Mouse (Mus musculus) neural tube, embryonic 15.5 days (tissue): ENCODE measurements around the gene Stx7. TPM values are rescaled to one million over a fixed set of nuclear protein-coding genes. Genes with fewer than 3 reads are reported as not detected.

Source experiments
- ATAC-seq: fragments of 200-750 bp; cut with Nextera tagmentation; 2 replicates; pipeline ENCODE4 v1.8.0; 2017; ENCODE audit warnings: mild to moderate bottlenecking, moderate TSS enrichment, moderate library complexity; ENCODE audit not compliant: low FRiP score
- H3K27ac ChIP-seq: fragments of 300-500 bp; sonication (generic); replicated peaks from 2 replicates; pipeline ENCODE4 v1.5.1; 2015; ENCODE audit warnings: mild to moderate bottlenecking, inconsistent platforms
- H3K27me3 ChIP-seq: fragments of 300-500 bp; sonication (generic); replicated peaks from 2 replicates; pipeline ENCODE4 v1.6.1; 2015; ENCODE audit warnings: inconsistent platforms
- H3K36me3 ChIP-seq: fragments of 300-500 bp; sonication (generic); 2 replicates; pipeline ENCODE4 v1.6.1; 2015; ENCODE audit warnings: inconsistent platforms
- H3K4me1 ChIP-seq: fragments of 300-500 bp; sonication (generic); 2 replicates; pipeline ENCODE4 v1.6.1; 2015; ENCODE audit warnings: inconsistent platforms
- H3K4me2 ChIP-seq: fragments of 300-500 bp; sonication (generic); 2 replicates; pipeline ENCODE4 v1.6.1; 2015; ENCODE audit warnings: inconsistent platforms, mild to moderate bottlenecking, moderate library complexity
- H3K4me3 ChIP-seq: fragments of 300-500 bp; sonication (generic); replicated peaks from 2 replicates; pipeline ENCODE4 v1.5.1; 2015; ENCODE audit warnings: mild to moderate bottlenecking, inconsistent platforms
- H3K9ac ChIP-seq: fragments of 300-500 bp; sonication (generic); replicated peaks from 2 replicates; pipeline ENCODE4 v1.6.1; 2015; ENCODE audit warnings: mild to moderate bottlenecking, inconsistent platforms
- H3K9me3 ChIP-seq: fragments of 300-500 bp; sonication (generic); replicated peaks from 2 replicates; pipeline ENCODE4 v1.6.1; 2016; ENCODE audit warnings: inconsistent platforms
- WGBS: fragments of 180-500 bp; shearing (Covaris S2); methylation state at CpG from one replicate; pipeline ENCODE4 v1.1.7; 2015; ENCODE audit warnings: mixed read lengths; 5-methylcytosine and 5-hydroxymethylcytosine counted together
- polyA plus RNA-seq: library from polyadenylated mRNA; unstranded; fragments of >200 nt; fragmentation: Nextera tagmentation; extraction: Ambion mirVana; gene quantifications from 2 replicates; pipeline ENCODE4 v1.2.1, GENCODE M21; 2015

Gene Stx7
- polyA plus RNA-seq, 1 experiment from 2014 or later, result 309 TPM

- 0 out of 2 replicates have a peak, but pooled peaks cover under 1% of the 10 kb centered on the region for H3K36me3 ChIP-seq
- no peak for ATAC-seq
- no peak overlapping the region for H3K4me3 ChIP-seq
- H3K4me1 ChIP-seq, result no peaks in the 10 kb centered on the region
- H3K9me3 ChIP-seq, result no peaks in the 10 kb centered on the region
- WGBS, result 92% methylated on average over 4 of the region's 4 CpGs
- H3K9ac ChIP-seq, result no peak overlapping the region
- H3K27me3 ChIP-seq, result no peaks in the 10 kb centered on the region
- no peak overlapping the region for H3K27ac ChIP-seq
- no peak overlapping the region for H3K4me2 ChIP-seq
Observed at GRCm38 (mm10) chr10:24171906-24172459, 22.9 kb downstream of the Stx7 start.

DNA sequence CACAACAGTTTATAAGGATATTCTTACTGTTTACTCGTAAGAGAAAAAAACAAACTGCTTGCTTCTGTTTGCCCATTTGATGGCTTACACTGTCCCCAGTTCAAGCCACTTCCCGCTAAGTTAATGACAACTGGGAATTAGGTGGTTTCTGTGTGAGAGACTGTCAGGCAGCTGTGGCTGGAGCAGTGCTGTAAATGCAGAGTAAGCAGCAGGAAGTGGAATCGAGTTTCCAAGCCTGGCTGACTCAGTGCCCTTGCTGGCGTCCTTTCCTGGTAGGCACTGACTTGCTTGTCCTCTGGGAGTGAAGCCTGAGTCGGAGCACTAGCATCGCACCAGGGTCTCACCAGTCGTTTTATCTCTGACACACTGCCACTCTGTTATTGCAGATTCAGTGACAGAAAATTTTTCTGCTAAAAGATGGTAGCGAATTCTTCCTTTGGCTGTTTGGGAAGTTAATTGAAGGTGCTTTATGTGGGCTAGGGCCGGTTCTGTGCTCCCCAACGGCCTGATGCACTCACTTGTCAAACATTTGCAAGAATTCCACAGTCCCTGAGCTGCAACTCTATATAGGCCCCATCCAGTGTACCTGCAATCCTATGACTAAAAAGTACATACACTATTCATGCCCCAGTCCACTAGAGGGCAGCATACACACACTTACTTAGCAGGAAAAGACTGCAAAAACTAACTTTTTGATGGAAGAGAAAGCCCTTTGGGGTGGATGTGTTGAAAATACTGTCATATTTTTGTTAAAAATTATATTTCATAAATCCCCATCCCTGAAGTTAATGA, 24.3 kb downstream of the Stx7 start:
- no peak overlapping the region for H3K27ac ChIP-seq
- 0 out of 2 replicates have a peak, but pooled peaks cover 2% of the 10 kb centered on the region for H3K36me3 ChIP-seq
- no peaks in the 10 kb centered on the region for H3K4me1 ChIP-seq
- H3K4me2 ChIP-seq, result no peak overlapping the region
- ATAC-seq, result peak; percentile 58; the same call in 1 of the 2 replicates
- H3K4me3 ChIP-seq, result no peak overlapping the region
- H3K9me3 ChIP-seq, result no peaks in the 10 kb centered on the region
- H3K27me3 ChIP-seq, result no peaks in the 10 kb centered on the region
- no peak overlapping the region for H3K9ac ChIP-seq
- 49% methylated on average over 10 of the region's 10 CpGs for WGBS

DNA sequence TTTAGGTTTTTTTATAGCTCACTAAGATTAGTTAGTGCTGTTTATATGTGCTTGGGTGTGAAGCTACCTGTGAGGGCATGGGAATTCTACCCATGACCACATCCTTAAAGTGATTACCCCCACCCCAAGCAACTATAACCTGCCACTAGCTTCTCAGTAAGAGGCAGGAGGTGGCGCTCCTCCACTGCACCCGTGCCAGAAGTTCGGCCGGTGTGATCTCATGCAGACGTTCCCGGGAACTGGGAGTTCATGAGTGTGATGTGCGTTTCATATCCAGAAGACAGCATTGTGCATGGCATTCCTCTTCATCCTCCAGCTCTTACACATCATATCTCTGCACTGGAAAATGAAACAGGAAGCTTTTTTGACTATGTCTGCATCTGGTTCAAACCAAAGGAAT, 41.3 kb downstream of the Stx7 start:
- peaks cover 19% of the 10 kb centered on the region for H3K36me3 ChIP-seq
- no peaks in the 10 kb centered on the region for H3K4me1 ChIP-seq
- H3K4me2 ChIP-seq, result no peak overlapping the region
- no peaks in the 10 kb centered on the region for H3K9me3 ChIP-seq
- H3K9ac ChIP-seq, result no peak overlapping the region
- ATAC-seq, result peak; percentile 58
- H3K27ac ChIP-seq, result no peak overlapping the region
- H3K27me3 ChIP-seq, result no peaks in the 10 kb centered on the region
- 59% methylated on average over 7 of the region's 7 CpGs for WGBS
- no peak overlapping the region for H3K4me3 ChIP-seq

DNA sequence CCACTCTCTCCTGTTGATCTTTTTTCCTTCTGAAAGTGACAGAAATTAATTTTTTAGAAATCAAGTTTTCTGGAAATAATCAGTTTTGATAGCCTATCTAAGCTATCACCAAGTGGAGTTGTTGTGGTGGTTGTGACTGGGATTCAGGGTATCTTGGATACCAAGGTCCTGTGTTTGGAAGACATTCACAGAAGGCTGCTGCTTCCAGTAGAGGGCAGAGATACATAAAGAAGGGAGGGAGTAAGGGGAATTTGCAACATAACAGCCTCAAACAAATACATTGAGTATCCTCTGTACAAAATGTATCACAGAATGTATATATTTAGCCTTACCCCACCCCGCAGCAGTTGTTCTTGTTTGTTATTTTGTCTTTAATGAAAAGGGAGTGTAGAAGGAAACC, 42.9 kb downstream of the Stx7 start:
- Histone ChIP-seq H3K36me3 (peaks cover 8% of the 10 kb centered on the region), H3K4me2 (no peak overlapping the region), H3K4me1 (no peaks in the 10 kb centered on the region), H3K9me3 (0 out of 2 replicates have a peak, but pooled peaks cover 3% of the 10 kb centered on the region), H3K4me3 (no peak overlapping the region), H3K27me3 (no peaks in the 10 kb centered on the region), H3K27ac (no peak overlapping the region), H3K9ac (no peak overlapping the region)
- WGBS, result 79% methylated on average over 1 of the region's 1 CpGs
- peak; percentile 82; the same call in 1 of the 2 replicates for ATAC-seq

DNA sequence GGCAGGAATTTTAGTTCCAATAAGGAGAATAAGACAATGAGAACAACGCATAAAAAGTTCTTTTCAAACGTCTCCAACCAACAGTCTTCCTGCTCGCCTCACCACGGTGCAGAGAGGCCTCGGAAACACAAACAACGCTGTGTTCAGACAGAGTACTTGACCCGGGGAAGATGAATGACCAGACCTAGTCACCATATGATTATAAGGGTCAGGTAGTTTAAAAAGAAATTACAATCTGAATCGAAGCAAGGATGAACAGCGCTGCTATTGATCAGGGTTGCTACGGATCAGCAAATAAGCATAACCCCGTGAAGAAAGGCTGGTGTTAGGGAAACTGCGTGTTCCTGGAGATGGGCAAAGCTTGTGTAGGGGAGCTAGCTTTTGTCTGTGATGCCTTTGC, 50.2 kb downstream of the Stx7 start:
- Histone ChIP-seq H3K4me2 (0 out of 2 replicates have a peak overlapping the region, but pooled peaks have one; percentile 3), H3K4me1 (peaks cover 3% of the 10 kb centered on the region; the same call in 1 of the 2 replicates), H3K27me3 (no peaks in the 10 kb centered on the region), H3K9ac (no peak overlapping the region), H3K27ac (no peak overlapping the region), H3K9me3 (0 out of 2 replicates have a peak, but pooled peaks cover 3% of the 10 kb centered on the region), H3K4me3 (no peak overlapping the region), H3K36me3 (no peaks in the 10 kb centered on the region)
- WGBS, result 6% methylated on average over 12 of the region's 12 CpGs
- ATAC-seq, result peak; percentile 63; the same call in 1 of the 2 replicates

DNA sequence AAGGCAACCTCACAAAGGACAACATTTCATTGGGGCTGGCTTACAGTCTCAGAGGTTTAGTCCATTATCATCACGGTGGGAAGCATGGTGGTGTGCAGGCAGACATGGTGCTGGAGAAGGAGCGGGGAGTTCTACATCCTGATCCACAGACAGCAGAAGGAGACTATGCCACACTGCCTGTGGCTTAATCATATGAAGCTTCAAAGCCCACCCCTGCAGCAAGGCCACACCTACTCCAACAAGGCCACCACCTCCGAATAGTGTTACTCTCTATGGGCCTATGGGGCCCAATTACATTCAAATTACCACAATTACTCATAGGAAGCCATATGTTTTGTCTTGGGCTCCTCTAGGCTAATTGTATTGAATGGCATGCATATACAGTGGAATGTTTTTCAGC, 51.0 kb downstream of the Stx7 start:
- no peak overlapping the region for H3K9ac ChIP-seq
- ATAC-seq, result no peak
- no peak overlapping the region for H3K4me2 ChIP-seq
- 47% methylated on average over 3 of the region's 3 CpGs for WGBS
- 0 out of 2 replicates have a peak, but pooled peaks cover 3% of the 10 kb centered on the region for H3K9me3 ChIP-seq
- no peaks in the 10 kb centered on the region for H3K36me3 ChIP-seq
- no peaks in the 10 kb centered on the region for H3K27me3 ChIP-seq
- H3K4me3 ChIP-seq, result no peak overlapping the region
- H3K27ac ChIP-seq, result no peak overlapping the region
- H3K4me1 ChIP-seq, result peaks cover 3% of the 10 kb centered on the region; the same call in 1 of the 2 replicates

DNA sequence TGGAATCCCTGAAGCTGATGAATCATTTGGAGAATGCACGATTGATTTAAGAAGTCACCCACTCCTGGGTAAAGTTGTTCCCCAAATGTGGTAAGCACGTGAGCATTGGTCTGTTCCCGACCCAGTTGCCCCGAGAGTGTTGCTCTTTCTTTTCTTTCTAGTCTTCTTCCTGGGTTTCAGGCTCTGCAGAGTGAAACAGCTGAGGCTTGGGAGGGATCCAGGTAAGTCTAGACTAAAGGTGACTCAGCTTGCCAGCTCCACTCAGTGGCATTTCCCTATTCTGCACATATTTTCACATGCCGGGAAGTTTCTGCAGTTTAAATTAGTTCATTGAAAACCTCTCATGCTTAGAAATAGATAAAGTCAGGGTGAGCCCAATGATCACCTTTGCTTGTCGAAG, 61.0 kb downstream of the Stx7 start:
- 93% methylated on average over 6 of the region's 6 CpGs for WGBS
- Histone ChIP-seq H3K9ac (no peak overlapping the region), H3K9me3 (no peaks in the 10 kb centered on the region), H3K4me2 (no peak overlapping the region), H3K36me3 (no peaks in the 10 kb centered on the region), H3K27ac (no peak overlapping the region), H3K4me1 (no peaks in the 10 kb centered on the region), H3K4me3 (no peak overlapping the region), H3K27me3 (no peaks in the 10 kb centered on the region)
- no peak for ATAC-seq

DNA sequence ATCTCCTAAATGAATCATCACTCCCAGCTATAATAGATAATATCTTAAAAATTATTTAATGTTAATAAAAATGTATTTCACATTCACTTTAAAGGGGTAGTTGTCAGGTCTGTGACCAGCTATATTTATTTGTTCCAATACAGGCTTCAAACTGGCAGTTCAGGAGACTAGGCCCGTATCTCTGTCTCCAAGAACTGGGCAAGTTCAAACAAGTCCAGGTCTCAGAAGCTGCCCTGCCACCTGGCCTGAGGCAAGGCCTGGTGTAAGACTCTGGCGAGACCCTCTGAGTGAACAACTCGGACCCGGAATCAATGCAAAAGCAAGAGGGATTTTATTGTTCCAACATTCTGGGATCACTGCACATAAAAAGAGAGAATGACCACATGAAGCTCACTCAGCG, 64.2 kb downstream of the Stx7 start:
- Histone ChIP-seq H3K4me2 (no peak overlapping the region), H3K27ac (no peak overlapping the region), H3K9me3 (no peaks in the 10 kb centered on the region), H3K4me3 (no peak overlapping the region), H3K27me3 (no peaks in the 10 kb centered on the region), H3K36me3 (no peaks in the 10 kb centered on the region), H3K9ac (no peak overlapping the region), H3K4me1 (no peaks in the 10 kb centered on the region)
- WGBS, result 72% methylated on average over 5 of the region's 5 CpGs
- no peak for ATAC-seq

DNA sequence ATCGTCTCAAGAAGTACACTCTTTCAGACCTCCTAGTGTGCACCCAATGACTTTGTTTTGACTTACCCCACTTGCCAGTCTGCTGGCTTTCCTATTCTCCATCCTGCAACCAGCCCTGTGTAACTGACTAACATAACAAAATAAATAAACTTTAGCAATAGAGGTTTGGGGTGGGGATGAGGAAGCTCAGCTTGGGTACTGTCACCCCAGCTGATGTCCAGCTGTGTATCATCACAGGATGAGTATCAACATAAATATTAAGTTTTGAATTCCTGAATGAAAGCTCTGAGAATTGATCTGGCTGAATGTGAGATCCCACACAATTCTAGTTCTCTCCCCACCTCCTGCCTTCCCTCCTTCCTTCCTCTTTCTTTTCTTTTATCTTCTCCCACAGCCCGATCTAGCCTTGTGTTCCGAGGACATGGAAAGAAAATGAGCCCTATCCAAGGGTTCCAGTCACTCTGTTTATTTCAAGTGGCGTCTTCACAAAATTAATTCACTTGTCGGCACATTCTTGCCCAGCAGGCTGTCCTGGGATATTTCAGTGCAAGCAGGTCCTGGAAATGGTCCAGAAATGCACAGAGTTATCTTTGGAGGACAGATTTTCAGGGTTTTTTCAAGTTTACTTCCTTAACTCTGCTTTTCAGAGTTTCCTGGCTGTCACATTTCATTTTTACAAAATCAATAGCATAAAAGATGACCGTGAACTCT, 68.6 kb downstream of the Stx7 start:
- Histone ChIP-seq H3K4me2 (no peak overlapping the region), H3K27me3 (peaks cover 12% of the 10 kb centered on the region), H3K36me3 (no peaks in the 10 kb centered on the region), H3K9ac (no peak overlapping the region), H3K27ac (no peak overlapping the region), H3K4me3 (no peak overlapping the region), H3K4me1 (no peaks in the 10 kb centered on the region), H3K9me3 (no peaks in the 10 kb centered on the region)
- 67% methylated on average over 6 of the region's 6 CpGs for WGBS
- ATAC-seq, result no peak

GRCm38 (mm10) chr10:24220931-24221330, 71.8 kb downstream of the Stx7 start:
- Histone ChIP-seq H3K4me2 (no peak overlapping the region), H3K27ac (no peak overlapping the region), H3K9me3 (no peaks in the 10 kb centered on the region), H3K4me3 (no peak overlapping the region), H3K9ac (no peak overlapping the region), H3K4me1 (peaks cover 16% of the 10 kb centered on the region), H3K36me3 (no peaks in the 10 kb centered on the region), H3K27me3 (peaks cover 29% of the 10 kb centered on the region)
- ATAC-seq, result no peak
- WGBS, result 83% methylated on average over 5 of the region's 5 CpGs

- Histone ChIP-seq H3K4me1 (peaks cover 16% of the 10 kb centered on the region), H3K9me3 (no peaks in the 10 kb centered on the region), H3K27ac (no peak overlapping the region), H3K9ac (no peak overlapping the region; the same call in 1 of the 2 replicates), H3K36me3 (no peaks in the 10 kb centered on the region), H3K4me3 (peak overlapping the region; percentile 42), H3K27me3 (peaks cover 29% of the 10 kb centered on the region), H3K4me2 (peak overlapping the region; percentile 74)
- 9% methylated on average over 6 of the region's 6 CpGs for WGBS
- ATAC-seq, result no peak; the same call in 1 of the 2 replicates
Observed at GRCm38 (mm10) chr10:24222911-24223310, 73.8 kb downstream of the Stx7 start.
